Mouse (Mus musculus) liver, postnatal 0 days (tissue): ENCODE results near the gene Galnt15. TPM values are rescaled to one million over a fixed set of nuclear protein-coding genes. Genes with fewer than 3 reads are reported as not detected.

Source experiments
- ATAC-seq: fragments of 200-750 bp; cut with Nextera tagmentation; 2 replicates; pipeline ENCODE4 v1.8.0; 2017; ENCODE audit warnings: mild to moderate bottlenecking, moderate library complexity
- DNase-seq: peaks from one replicate; pipeline ENCODE4 v3.0.0-alpha.2; 2016
- H3K27ac ChIP-seq: fragments of 300-500 bp; sonication (generic); 2 replicates; pipeline ENCODE4 v1.5.1; 2014; ENCODE audit warnings: antibody characterized with exemption, moderate library complexity, mild to moderate bottlenecking, low read depth
- H3K27me3 ChIP-seq: fragments of 300-500 bp; sonication (generic); 2 replicates; pipeline ENCODE4 v1.6.1; 2014; ENCODE audit warnings: low read length, control low read depth, mixed read lengths; ENCODE audit not compliant: insufficient read depth
- H3K36me3 ChIP-seq: fragments of 300-500 bp; sonication (generic); replicated peaks from 2 replicates; pipeline ENCODE4 v1.6.1; 2014; ENCODE audit warnings: mild to moderate bottlenecking, control low read depth, low read length, moderate library complexity, mixed read lengths; ENCODE audit not compliant: insufficient read depth
- H3K4me1 ChIP-seq: fragments of 300-500 bp; sonication (generic); 2 replicates; pipeline ENCODE4 v1.6.1; 2014; ENCODE audit warnings: antibody characterized with exemption, mild to moderate bottlenecking, control low read depth; ENCODE audit not compliant: insufficient read depth
- H3K4me2 ChIP-seq: fragments of 300-500 bp; sonication (generic); 2 replicates; pipeline ENCODE4 v1.6.1; 2014; ENCODE audit warnings: low read depth, mild to moderate bottlenecking, low read length, moderate library complexity, mixed read lengths
- H3K4me3 ChIP-seq: fragments of 300-500 bp; sonication (generic); 2 replicates; pipeline ENCODE4 v1.5.1; 2014; ENCODE audit warnings: low read depth, low read length
- H3K9ac ChIP-seq: fragments of 300-500 bp; sonication (generic); replicated peaks from 2 replicates; pipeline ENCODE4 v1.6.1; 2014; ENCODE audit warnings: mild to moderate bottlenecking, moderate library complexity
- H3K9me3 ChIP-seq: fragments of 300-500 bp; sonication (generic); 2 replicates; pipeline ENCODE4 v1.6.1; 2016; ENCODE audit warnings: mild to moderate bottlenecking, control low read depth, low read length, mixed read lengths
- CTCF ChIP-seq: sonication (generic); IDR thresholded peaks from 2 replicates; pipeline ENCODE4 v1.5.1; 2016; ENCODE audit warnings: antibody characterized with exemption, low read depth
- EP300 ChIP-seq: IDR thresholded peaks from 2 replicates; pipeline ENCODE4 v1.6.1; 2016; ENCODE audit warnings: antibody characterized with exemption, low read depth, mild to moderate bottlenecking
- WGBS: fragments of 180-500 bp; shearing (Covaris S2); extraction: QIAGEN DNeasy Blood & Tissue Kit; methylation state at CpG from one replicate; pipeline ENCODE4 v1.1.7; 2014; ENCODE audit not compliant: insufficient replicate concordance; 5-methylcytosine and 5-hydroxymethylcytosine counted together
- polyA plus RNA-seq: library from polyadenylated mRNA; unstranded; fragments of >200 nt; fragmentation: Nextera tagmentation; extraction: Ambion mirVana; gene quantifications from 2 replicates; pipeline ENCODE4 v1.2.1, GENCODE M21; 2015

Galnt15 gene
- polyA plus RNA-seq, 1 experiment from 2014 or later, result 0.05 TPM

DNA sequence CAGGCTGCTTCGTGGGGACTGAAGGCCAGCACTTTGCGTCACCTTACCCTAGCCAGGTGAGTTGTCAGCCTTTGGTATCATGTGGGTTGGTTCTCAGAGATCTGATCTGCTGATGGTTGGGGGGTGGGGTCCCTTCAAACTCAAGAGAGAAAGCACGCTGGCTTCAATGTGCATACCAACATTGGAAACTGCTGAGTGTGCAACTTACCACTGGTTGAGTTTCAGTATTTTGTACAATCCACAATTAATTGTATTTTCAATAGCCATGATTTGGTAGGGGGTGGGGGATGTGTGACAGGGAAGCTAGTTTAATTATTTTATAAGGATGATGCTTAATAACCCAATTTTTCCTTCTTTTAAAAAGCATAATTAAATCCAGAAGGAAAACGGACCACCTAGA, 62.9 kb downstream of the Galnt15 start:
- H3K9me3 ChIP-seq, result no peaks in the 10 kb centered on the region
- peaks cover 15% of the 10 kb centered on the region for H3K36me3 ChIP-seq
- no peak overlapping the region for H3K9ac ChIP-seq
- H3K27ac ChIP-seq, result no peak overlapping the region
- DNase-seq, result no peak
- no peak for ATAC-seq
- no peak overlapping the region for H3K4me2 ChIP-seq
- H3K27me3 ChIP-seq, result no peaks in the 10 kb centered on the region
- no peak overlapping the region for H3K4me3 ChIP-seq
- 86% methylated on average over 4 of the region's 4 CpGs for WGBS
- peaks cover 20% of the 10 kb centered on the region for H3K4me1 ChIP-seq
- no peak for TF ChIP-seq CTCF
- no peak for TF ChIP-seq EP300

DNA sequence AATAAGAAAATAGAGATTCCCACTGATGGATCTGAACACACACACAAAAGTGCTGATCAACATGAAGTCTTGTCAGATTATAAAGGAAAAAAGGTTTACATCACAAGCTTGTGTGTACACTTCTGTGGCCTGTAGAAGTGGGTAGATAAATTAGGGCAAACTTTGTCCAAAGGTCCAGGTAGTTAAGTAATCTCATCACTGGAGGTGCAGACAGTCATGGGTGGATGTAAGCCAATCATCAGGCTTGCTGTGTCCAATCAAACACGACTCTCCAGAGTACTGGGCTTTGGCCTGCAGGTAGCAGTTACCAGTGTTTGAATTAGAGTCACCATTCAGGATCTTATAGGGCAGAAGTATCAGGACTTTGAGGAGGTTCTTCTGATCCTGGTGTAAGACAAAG, 64.2 kb downstream of the Galnt15 start:
- WGBS, result 36% methylated on average over 1 of the region's 1 CpGs
- Histone ChIP-seq H3K36me3 (peaks cover 24% of the 10 kb centered on the region), H3K4me2 (no peak overlapping the region), H3K27me3 (no peaks in the 10 kb centered on the region), H3K9ac (no peak overlapping the region), H3K9me3 (no peaks in the 10 kb centered on the region), H3K4me3 (no peak overlapping the region), H3K4me1 (peaks cover 13% of the 10 kb centered on the region), H3K27ac (peak overlapping the region; percentile 81)
- DNase-seq, result no peak
- TF ChIP-seq EP300 (peak; percentile 54; the same call in 1 of the 2 replicates), CTCF (no peak)
- peak; percentile 93 for ATAC-seq

DNA sequence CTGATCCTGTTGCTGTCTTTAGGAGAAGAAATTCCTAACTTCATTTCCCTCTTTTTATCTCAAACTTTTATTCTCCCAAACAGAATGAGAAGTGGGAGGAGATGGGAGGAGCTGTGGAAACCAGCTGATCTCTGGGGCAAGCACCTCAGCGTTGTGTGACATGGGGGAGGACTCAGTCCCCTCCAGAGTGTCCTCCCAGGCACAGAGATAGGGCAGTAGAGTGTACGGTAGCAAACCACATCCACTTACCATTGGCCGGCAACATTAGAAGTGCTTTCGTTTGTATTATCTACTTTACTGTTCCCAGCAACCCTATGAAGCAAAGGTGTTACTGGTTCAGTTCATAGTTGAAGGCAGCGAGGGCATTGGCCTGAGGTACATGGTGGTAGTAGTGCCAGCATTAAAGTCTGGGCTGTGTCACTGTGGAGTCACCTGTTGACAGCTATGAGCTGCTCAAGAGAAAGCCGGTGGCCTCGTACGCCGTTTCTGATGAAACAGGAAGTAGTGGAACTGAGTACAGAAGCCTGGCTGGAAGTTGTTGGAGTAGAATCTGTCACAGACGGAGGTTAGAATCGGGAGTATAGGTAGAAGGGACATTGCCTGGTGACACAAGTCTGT, 64.8 kb downstream of the Galnt15 start:
- peaks cover 13% of the 10 kb centered on the region for H3K4me1 ChIP-seq
- no peaks in the 10 kb centered on the region for H3K9me3 ChIP-seq
- TF ChIP-seq EP300, result no peak
- TF ChIP-seq CTCF, result no peak
- DNase-seq (no peak), ATAC-seq (peak; percentile 76)
- H3K4me2 ChIP-seq, result peak overlapping the region; percentile 40
- no peaks in the 10 kb centered on the region for H3K27me3 ChIP-seq
- peaks cover 28% of the 10 kb centered on the region for H3K36me3 ChIP-seq
- H3K27ac ChIP-seq, result peak overlapping the region; percentile 81
- no peak overlapping the region for H3K4me3 ChIP-seq
- peak overlapping the region; percentile 41 for H3K9ac ChIP-seq
- 43% methylated on average over 11 of the region's 11 CpGs for WGBS

DNA sequence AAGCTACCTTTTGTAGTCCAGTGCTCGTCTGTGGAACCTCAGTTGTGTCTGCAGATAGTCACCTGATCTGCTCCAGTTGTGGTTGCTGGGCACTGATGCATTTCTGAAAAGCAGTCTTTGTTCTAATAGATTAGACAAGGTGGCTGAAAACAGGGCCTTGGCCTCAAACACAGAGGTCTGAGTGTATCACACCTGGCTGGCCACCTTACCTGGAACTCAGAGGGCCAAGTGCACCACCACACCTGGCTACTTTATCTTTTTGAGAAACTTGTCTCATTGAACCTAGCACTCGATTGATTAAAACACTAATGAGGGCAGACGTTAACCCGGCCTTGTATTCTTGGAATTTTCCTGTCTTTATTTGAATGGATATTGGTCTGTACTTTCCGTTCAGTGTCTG, 66.9 kb downstream of the Galnt15 start:
- no peaks in the 10 kb centered on the region for H3K9me3 ChIP-seq
- DNase-seq (no peak), ATAC-seq (no peak)
- H3K27me3 ChIP-seq, result no peaks in the 10 kb centered on the region
- H3K4me2 ChIP-seq, result no peak overlapping the region
- peaks cover 13% of the 10 kb centered on the region for H3K4me1 ChIP-seq
- H3K27ac ChIP-seq, result no peak overlapping the region
- no peak overlapping the region for H3K4me3 ChIP-seq
- WGBS, result 77% methylated on average over 5 of the region's 5 CpGs
- peaks cover 49% of the 10 kb centered on the region for H3K36me3 ChIP-seq
- no peak overlapping the region for H3K9ac ChIP-seq
- TF ChIP-seq EP300 (no peak), CTCF (no peak)

DNA sequence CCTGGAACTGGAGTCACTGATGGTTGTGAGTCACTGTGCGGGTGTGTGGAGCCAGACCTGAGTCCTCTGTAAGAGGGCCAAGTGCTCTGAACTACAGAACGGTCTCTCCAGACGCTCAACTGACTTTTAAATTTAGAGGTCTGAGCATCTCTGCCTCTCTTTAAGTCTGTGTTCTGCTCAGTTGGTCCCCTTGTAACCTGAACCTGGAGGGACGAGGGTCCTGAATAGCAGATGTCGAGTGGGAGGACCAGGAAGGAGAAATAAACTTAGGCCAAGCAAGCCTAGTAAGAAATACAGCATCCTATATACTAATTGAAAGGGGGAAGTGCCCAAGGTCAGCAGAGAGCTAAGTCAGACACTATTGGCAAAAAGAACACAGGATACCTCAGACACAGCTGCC, 68.0 kb downstream of the Galnt15 start:
- TF ChIP-seq EP300 (no peak), CTCF (no peak)
- peaks cover 46% of the 10 kb centered on the region for H3K36me3 ChIP-seq
- no peak overlapping the region for H3K9ac ChIP-seq
- H3K27ac ChIP-seq, result no peak overlapping the region
- H3K4me3 ChIP-seq, result no peak overlapping the region
- no peak for ATAC-seq
- peaks cover 13% of the 10 kb centered on the region for H3K4me1 ChIP-seq
- no peak for DNase-seq
- H3K27me3 ChIP-seq, result no peaks in the 10 kb centered on the region
- no peaks in the 10 kb centered on the region for H3K9me3 ChIP-seq
- H3K4me2 ChIP-seq, result no peak overlapping the region
- WGBS, result 76% methylated on average over 5 of the region's 5 CpGs

DNA sequence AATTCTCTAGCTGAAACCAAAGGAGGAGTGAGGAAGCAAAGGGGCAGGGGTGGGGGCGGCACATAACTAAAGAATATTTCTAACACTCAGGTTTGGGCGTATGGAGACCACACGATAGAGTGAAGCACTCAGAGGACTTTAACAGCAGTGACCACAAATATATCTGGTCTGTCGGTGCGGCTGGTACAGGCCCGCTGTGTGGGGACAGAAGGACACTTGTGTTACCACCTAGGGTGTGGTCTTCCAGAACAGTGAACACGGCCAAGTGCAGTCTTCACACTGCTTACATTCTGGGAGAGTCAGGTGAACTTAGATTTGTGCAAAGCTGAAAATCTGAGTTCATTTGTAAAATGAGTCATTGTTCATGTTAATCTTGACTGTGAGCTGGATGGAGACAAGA, 68.9 kb downstream of the Galnt15 start:
- no peaks in the 10 kb centered on the region for H3K9me3 ChIP-seq
- H3K4me2 ChIP-seq, result no peak overlapping the region
- H3K4me1 ChIP-seq, result peaks cover 9% of the 10 kb centered on the region
- 93% methylated on average over 7 of the region's 7 CpGs for WGBS
- H3K9ac ChIP-seq, result no peak overlapping the region
- TF ChIP-seq EP300 (no peak), CTCF (no peak)
- H3K27ac ChIP-seq, result no peak overlapping the region
- no peak for ATAC-seq
- no peaks in the 10 kb centered on the region for H3K27me3 ChIP-seq
- DNase-seq, result no peak
- H3K4me3 ChIP-seq, result no peak overlapping the region
- peaks cover 52% of the 10 kb centered on the region for H3K36me3 ChIP-seq

DNA sequence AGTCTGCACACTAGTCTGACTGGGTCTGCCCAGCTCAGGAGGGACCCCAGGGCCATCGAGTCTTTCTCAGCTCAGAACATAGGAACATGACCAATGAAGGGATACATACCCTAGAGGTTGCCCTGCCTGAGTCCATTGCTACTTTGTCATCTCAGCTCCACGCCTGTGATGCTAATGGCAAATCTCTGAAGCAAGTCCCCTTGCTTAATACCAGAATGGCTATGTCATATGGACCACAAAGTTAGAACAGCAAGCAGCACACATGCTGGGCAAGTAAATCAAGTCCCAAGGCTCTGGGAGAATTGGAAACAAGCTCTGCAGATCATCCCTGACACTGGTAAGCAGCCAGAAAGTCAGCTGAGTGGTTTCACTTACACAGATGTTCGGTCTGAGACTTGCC, 70.2 kb downstream of the Galnt15 start:
- no peak for DNase-seq

More for the DNA sequence above, 70.2 kb downstream of the Galnt15 start:
- TF ChIP-seq CTCF, result no peak
- TF ChIP-seq EP300, result no peak
- Histone ChIP-seq H3K27me3 (no peaks in the 10 kb centered on the region), H3K4me1 (peaks cover 3% of the 10 kb centered on the region), H3K4me2 (no peak overlapping the region), H3K36me3 (peaks cover 56% of the 10 kb centered on the region), H3K27ac (no peak overlapping the region), H3K9ac (no peak overlapping the region), H3K9me3 (no peaks in the 10 kb centered on the region), H3K4me3 (no peak overlapping the region)
- ATAC-seq, result no peak
- 85% methylated on average over 3 of the region's 3 CpGs for WGBS
